Mouse (Mus musculus) gastrocnemius, postnatal 4 days (tissue): ENCODE data around the gene Golga1. TPM values are rescaled to one million over a fixed set of nuclear protein-coding genes. Genes with fewer than 3 reads are reported as not detected.
"Not testable (repeated sequence)": the region's sequence is repeated elsewhere in the genome, so short reads cannot be mapped to it uniquely, and the experiment has no call there.

Experiments used
- DNase-seq, 2 experiments: peaks; one replicate each; pipeline ENCODE4 v3.0.0; 2021 to 2022; ENCODE audit warnings: low spot score in 2 of 2, mixed read lengths in 2 of 2
- long read RNA-seq, 2 experiments: library from polyadenylated mRNA; stranded (forward); transcript quantifications; one replicate each; pipeline ENCODE4 v2.0.0; 2021
- total RNA-seq, 2 experiments: library from RNA; stranded (reverse); gene quantifications; 2 replicates each; pipeline ENCODE4 v1.2.3; 2021

Golga1 gene
- 10 to 100 TPM; 19.9 to 24.8 TPM for total RNA-seq
- long read RNA-seq, experiment 1, full-length matches to known transcripts: 3 of 16 reads
- long read RNA-seq, experiment 1, partial matches to known transcripts: 1 of 16 reads
- long read RNA-seq, experiment 1, other reads (novel, unspliced or antisense): 12 of 16 reads
- long read RNA-seq, experiment 2, full-length matches to known transcripts: 2 of 11 reads
- long read RNA-seq, experiment 2, partial matches to known transcripts: 3 of 11 reads
- long read RNA-seq, experiment 2, other reads (novel, unspliced or antisense): 6 of 11 reads

DNA sequence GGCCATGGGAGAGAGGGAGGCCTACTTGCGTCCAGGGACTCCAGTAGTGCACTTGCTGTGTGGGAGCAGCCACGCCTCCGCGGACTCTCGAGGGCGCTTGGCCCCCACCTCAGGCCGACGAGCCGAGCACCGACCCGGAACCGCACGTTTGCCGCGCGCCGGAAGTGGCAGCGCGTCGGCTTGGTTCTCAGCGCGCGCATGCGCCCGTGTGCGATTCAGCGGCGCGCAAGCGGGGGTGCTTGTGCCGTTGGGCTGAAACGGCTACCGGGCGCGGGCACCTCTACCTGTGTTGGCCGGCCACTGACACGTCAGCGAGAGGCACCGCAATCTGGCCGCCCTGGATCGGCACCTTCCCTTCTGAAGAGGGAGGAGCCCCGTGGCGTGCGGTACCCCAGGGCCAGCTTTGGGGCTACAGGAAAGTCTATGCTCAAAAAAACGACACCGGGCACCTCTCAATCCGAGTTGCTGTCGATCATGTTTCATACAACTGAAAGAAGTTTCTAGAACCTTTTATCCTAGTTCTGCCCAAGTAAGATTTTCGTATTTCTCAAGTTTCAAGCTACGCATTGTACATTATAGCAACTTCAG, at the start of gene Golga1:
Golga1 (minus strand) TSS at position 142 of the 588 bp plus-strand sequence.
- peak; percentile 86 to 92 for DNase-seq

DNA sequence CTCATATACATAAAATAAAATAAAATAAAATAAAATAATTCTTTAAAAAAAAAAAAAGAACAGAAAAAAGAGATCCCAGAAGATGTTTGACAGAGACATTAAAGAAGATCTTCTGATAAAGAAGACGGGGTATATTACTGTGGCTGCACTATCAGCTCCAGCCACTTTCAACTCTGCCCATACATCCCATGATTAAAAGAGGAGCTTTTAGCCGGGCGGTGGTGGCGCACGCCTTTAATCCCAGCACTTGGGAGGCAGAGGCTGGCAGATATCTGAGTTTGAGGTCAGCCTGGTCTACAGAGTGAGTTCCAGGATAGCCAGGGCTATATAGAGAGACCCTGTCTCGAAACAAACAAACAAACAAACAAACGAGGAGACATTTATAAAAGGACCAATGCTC, 48.8 kb upstream of the Golga1 start:
- no peak for DNase-seq

DNA sequence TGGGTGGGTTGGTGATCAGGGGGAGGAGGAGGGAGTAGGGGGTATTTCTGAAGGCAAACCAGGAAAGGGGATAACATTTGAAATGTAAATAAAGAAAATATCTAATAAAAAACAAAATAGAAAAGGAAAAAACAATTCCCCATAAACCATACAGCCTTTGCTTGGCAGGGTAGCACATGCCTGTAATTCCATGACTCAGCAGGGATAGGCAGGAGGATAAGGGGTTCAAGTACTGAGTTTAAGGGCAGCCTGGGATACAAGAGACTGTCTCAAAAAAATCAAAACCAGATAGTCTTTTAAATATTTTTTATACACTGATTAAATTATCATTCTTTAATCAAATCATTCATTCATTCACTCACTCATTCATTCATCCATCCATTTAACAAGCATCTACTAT, 45.2 kb upstream of the Golga1 start:
- DNase-seq: no peak

DNA sequence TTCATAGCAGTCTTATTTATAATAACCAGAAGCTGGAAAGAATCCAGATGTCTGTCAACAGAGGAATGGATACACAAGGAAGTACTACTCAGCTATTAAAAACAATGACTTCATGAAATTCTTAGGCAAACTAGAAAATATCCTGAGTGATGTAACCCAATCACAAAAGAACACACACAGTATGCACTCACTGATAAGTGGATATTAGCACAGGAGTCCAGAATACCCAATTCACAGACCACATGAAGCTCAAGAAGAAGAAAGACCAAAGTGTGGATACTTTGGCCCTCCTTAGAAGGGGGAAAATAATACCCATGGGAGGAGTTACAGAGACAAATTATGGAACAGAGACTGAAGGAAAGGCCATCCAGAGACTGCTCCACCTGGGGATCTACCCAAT, 44.4 kb upstream of the Golga1 start:
- not testable (repeated sequence) for DNase-seq

DNA sequence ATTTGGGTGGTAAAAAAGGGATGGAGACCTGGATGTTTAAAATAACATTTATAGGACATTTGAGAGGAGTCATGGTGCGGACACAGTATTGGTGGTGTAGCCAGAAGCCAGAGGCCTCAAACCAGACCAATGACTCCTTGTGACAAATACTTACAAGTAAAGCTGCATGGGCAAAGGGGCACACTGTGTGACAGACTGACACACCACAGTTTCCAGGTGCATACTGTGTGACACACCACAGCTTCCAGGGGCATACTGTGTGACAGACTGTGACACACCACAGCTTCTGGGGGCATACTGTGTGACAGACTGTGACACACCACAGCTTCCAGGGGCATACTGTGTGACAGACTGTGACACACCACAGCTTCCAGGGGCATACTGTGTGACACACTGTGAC, 34.6 kb upstream of the Golga1 start:
- DNase-seq: not testable (repeated sequence)

DNA sequence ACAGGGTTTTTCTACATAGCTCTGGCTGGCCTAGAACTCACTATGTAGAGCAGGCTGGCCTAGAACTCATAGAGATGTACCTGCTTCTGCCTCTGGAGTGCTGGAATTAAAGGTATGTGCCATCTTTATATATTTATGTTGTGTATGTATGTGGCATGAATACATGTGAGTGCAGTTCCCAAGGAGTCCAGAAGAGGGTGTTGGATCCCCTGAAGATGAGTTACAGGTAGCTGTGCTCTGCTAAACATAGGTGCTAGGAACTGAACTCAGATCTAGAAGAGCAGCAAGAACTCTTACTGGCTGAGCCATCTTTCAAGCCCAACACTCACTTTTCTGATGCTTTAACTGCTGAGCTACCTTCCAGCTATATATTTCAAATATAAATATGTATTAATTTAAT, 32.7 kb upstream of the Golga1 start:
- DNase-seq: no peak

DNA sequence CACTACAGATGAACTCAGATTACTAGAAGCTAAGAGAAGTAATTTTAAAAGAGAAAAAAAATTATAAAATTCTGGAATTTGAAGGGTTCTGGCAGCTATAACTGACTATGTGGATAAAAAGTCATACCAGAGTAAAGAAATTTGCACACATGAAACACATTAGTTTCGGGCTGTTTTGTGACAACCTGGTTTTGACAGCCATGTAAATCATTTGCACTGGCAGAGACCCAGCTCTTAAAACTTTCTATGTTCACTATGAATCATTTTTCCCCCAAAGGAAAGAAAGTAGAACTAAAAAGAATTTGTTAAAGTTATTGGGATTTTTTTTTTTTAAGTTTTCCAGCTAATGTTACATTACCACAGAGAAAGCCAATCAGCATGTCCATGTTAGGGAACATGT, 26.6 kb upstream of the Golga1 start:
- peak in 1 of 2 experiments; percentile 11 for DNase-seq

DNA sequence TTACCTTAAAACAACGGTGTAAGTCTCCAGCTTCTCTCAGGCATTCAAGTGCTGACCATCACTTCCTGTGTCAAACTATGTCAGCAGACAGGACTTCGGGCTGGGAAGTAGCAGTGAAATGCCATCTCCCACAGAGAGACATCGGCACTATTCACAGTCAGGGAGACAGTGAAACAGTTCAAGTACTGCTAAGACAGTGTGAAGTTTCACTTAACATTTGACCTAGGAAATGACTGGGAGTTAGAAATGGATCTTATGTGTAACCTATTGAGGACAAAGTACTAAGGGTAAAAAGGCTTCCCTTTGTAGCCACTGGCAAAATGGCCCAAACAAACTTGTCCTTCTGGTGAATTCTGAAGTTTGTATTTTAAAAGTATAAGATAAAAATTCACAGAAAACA, 17.4 kb upstream of the Golga1 start:
- DNase-seq: no peak

DNA sequence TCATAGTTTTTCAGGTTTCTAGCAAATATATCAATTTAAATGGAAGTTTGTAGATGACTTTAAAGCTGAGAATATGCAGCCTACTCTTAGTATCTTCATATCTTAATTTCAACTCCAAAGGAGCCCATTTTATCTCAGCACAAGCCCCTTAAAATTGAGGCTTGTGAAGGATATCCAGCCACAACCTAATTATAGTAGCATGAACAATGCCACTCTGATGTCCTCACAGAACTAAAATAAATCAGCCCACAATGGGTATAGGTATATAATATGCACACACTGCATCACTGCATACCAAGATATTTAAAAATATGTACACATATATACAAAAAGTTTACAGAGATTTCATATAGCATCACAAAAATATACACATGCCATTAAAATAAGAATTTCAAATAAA, 5.3 kb upstream of the Golga1 start:
- no peak for DNase-seq

DNA sequence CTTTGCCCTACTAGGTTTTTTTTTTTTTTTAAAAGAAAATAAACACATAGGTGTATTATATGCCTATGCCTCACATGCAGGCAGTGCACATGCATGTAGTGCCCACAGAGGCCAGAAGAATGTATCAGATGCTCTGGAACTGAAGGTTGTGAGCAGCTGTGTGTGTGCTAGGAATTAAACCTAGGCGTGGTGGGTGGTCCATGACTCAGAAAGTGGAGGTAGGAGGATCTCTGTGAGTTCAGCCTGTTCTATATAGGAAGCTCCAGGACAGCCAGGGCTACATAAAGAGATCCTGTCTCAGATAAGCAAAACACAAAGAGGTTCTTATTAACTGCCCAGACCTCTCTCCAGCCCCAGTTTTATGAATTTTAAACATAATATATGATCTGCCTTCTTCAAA, 3.8 kb upstream of the Golga1 start:
- no peak for DNase-seq

DNA sequence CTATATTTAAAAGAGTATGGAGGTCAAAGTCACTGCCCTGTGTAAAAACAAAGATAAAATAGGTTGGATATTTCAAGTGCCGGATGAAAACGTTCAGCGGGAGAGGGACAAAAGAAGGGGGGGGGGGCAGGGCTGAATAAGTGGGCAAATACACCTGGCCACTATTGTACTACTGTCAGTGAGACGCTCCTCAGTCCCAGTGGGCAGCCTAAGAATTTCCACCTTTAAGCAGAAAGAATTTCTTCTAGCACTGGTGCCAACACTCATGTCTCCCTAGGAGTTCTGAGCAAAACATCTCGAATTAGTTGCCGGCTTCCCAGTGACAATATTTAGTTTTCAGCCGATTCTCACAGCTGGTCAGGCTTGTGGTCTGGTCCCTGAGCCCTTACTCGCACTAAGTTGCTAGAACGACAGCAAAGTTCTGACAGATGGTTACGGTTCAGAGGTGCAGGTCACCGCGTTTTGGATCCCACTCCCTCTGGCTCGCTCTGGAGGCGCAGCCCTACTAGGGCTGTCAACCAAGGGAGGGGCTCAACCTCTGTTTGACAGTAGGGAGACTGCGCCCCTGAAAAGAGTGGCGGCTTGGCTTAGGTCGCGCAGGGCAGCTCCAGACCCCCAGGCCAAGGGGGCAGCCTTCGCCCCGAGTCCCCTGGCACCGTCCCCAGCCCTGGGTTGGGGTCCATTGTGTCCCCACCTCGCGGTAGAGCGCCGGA, 498 bp downstream of the Golga1 start:
- DNase-seq: peak in 1 of 2 experiments; percentile 15

DNA sequence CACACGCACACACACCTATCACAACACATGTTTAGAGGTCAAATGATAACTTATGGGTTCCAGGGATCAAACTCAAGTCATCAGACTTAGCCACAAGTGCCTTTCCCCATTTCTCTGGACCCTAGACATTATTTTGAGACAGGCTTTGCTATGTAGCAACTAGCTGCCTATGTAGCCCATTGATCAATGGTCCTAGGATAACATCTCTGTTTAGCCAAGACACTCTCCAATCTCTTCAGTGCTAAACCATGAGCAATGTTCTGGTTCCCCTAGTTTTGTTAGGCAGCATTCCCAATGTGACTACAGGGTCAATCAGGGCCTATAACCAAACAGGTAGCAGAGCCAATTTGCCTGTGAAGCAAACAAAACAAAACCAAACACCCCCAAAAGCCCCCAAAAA, 16.8 kb downstream of the Golga1 start:
- DNase-seq: no peak

DNA sequence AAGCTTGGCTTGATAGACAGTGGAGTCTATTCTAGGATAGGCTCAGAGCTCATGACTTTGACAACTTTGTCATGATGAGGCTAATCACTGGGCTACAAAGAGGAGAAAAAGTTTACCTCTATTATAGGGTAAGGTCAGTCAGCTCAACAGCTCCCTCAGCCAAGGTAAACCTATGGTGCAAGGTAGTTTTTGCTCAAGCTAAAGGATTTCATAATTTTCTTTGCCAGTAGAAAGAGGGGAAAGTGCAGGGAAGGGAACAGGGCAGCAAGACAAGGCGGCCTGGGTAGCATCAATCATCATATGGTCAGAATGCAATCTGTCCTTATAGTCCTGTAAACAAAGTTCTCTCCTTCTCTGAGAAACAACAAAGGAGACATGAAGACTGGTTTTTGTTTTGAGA, 25.1 kb downstream of the Golga1 start:
- DNase-seq: no peak

DNA sequence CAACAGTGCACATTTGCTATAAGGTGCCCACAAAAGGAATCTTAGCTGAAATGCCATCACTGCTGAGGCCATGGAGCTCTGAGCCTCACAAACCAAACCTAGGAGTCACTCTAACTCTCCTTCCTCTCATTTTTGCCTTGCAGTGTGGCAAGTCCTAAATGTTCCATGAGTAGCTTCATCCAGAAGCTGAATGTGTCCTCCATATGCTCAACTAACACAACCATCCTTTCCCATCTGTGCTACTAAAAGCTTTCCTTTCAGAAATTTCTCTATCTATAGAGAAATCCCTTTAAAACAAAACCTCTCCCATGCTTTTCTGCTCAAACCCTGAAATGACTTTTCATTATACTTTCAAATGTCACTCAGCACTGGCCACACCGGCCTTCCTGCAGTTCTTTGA, 33.7 kb downstream of the Golga1 start:
- no peak for DNase-seq

DNA sequence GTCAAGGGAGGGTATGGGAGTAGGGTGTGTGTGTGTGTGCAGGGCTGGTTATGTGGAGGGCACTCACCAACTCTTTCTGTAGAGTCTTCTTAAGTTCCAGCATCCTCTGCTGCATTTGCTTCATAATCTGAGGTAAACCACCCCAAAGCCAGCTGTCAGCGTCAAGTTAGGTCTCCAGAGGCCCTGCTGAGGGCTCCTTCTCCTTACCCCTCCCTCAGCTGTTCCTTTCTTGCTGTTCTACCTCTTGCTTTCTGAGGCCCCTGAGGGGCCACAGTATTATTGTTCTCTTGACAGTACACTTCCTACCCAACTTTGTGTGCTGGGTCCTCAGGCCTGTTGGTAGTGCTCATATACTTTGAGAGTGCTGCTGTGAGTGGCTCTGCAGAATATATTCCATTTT, 45.3 kb downstream of the Golga1 start:
- no peak for DNase-seq

DNA sequence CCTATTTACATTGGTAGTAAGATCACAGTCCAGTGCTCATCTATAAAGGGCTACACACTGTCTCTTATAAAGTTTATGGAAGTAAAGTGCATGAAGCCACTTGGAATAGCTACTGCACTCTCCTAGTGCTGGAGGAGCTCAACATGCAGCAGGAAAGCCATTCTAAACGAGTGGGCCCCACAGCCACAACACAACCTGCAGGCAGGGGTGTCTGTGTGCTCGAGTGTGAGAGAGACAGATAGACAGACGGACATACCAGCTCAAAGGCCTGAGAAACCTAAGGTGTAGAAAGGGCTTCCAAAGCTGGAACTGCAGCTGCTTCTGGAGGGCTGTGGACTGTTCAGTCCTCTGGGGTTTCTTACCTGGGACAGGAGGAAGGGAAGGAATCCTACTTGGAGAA, 48.8 kb downstream of the Golga1 start:
- DNase-seq: no peak

DNA sequence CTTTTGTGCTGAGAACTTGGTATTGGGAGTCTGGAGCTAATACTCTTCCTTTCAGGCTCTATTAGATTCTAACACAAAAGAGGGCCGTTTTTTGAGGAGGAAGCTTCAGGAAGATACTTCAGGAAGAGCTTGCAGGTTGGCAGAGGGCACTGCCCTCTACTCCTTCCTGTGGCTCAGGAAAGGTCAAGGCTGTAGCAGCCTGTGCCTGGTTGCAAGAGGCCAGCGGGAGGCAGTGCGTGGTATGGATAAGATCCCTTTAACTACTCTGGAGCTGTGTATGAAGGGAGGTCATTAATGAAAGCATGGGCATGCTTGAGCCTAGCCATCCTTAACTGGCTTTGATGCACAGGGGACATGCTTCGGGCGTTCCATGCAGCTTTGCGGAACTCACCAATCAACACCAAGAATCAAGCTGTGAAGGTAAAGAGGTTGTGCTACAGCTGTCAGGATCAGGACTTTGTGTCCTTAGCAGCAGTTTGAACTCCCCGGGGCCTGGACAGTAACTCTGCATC, 52.5 kb downstream of the Golga1 start:
- no peak for DNase-seq

DNA sequence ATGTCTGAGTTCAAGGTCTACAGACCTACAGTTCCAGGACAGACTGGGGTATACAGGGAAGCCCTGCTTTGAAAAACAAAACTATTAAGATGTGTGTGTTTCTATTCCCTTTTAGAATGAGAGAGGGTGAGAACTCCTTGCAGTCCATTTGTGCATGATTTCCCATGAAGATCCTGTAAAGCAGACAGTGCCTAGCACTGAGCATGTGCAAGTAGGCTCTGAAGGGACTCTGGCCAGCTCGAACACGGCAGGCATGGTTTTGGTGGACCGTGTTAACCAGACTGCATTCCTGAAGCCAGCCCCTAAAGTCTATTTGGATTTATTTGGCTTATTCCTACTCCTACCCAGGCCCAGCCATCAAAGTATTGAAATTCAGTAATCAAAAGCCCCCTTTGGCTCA, 53.4 kb downstream of the Golga1 start:
- no peak for DNase-seq

DNA sequence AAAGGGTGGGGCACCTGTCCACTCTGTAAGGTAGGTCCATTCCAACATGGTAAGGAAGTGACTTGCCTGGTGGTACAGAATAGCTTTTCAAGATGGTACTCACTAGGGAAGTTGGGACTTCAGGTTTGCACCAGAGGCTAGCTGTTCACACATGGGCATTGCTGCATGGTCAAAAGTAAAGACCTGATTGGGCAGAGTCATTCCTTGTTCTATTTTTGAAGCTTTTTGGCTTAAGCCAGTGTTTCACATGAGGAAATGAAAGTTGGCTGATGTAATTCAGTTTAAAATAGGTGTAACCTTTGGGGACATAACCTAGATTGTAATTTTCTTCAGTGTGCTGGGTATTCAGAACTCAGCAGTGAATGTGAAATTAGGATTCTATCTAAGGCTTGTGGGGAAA, 54.1 kb downstream of the Golga1 start:
- DNase-seq: no peak

DNA sequence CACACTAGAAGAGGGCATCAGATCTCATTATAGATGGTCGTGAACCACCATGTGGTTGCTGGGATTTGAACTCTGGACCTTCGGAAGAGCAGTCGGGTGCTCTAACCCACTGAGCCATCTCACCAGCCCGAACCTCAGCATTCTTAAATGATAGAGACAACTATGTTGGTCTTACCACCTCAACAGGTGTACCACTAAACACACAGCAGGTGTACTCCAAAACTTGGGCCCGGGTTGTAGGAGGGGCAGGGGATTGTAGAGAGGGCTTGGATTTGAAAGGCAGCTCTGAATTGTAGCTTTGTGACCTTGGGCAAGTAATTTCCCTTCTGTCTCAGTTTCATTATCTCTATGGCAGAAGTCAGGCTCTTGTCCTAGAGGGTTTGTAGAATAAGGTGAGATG, 55.2 kb downstream of the Golga1 start:
- not testable (repeated sequence) for DNase-seq

DNA sequence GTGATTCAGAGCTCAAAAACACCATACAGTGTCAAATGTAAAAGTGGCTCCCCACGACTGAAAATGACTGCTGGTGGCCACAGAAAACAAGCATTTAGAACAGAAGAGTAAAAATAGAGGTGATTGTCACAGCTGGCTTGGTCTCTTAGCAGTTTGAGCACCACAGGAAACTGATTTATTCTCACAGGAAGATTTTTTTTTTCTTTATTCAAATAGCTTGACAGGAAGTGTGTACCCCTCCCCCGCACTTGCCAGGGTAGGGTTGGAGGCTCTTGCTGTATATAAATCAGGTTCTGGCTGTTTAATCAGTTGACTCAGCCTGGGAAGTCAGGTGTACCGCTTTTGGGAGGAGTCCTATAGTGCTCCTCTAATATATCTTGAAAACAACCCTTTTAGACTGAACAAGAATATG, 56.4 kb downstream of the Golga1 start:
- no peak for DNase-seq

DNA sequence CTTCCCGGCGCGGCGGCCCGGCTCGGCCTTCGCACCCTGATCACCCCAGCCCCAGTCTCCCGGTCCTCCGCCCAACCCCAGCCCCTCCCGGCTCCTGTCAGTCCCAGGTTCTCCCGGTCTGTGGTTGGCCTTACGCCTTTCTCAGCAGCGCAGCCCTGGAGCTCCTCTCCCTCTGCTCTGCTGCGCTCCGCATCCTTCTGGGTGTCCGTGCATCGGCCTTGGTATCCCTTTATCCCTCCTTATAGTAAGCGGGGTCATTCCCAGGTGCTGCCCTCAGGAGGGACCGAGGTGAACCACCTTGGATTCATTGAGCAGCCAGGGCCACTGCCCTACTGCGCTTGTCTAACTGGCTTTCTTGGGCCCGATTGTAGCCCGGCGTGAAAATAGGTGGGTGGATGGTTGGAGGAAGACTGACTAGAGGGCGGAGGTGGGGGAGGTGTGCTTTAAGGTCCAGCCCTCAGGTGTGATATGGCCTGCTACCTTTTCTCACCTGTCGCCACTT, 56.9 kb downstream of the Golga1 start:
- no peak for DNase-seq
